Mouse (Mus musculus) kidney, postnatal 4 days (tissue): ENCODE measurements around the gene Macrod2.
A peak's percentile ranks its signal among the peaks of the same experiment; 100 is the strongest.

Experiments used
- DNase-seq, 2 experiments: peaks; one replicate each; pipeline ENCODE4 v3.0.0; 2021; ENCODE audit warnings: mixed read lengths in 2 of 2

Gene Macrod2

DNA sequence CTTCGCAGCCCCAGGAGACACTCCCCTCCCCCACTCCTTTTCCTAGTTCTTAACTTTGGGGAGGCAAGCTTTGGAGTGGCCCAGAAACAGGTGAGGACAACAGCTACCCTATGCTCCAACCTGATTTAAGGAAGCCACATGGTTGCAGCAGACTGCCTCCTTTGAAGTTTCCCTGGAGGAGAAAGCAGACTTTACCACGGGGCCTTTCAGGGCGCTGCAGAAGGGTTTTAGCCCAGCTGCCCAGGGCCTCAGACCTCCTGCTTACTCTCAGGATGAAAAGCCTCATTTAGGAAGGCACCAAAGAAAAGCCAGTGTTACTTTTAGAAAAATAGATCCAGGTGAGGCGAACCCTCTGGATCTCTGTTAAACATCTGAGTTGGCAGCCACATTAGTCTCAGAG lies 1333.9 kb downstream of the Macrod2 start:
- no peak for DNase-seq

DNA sequence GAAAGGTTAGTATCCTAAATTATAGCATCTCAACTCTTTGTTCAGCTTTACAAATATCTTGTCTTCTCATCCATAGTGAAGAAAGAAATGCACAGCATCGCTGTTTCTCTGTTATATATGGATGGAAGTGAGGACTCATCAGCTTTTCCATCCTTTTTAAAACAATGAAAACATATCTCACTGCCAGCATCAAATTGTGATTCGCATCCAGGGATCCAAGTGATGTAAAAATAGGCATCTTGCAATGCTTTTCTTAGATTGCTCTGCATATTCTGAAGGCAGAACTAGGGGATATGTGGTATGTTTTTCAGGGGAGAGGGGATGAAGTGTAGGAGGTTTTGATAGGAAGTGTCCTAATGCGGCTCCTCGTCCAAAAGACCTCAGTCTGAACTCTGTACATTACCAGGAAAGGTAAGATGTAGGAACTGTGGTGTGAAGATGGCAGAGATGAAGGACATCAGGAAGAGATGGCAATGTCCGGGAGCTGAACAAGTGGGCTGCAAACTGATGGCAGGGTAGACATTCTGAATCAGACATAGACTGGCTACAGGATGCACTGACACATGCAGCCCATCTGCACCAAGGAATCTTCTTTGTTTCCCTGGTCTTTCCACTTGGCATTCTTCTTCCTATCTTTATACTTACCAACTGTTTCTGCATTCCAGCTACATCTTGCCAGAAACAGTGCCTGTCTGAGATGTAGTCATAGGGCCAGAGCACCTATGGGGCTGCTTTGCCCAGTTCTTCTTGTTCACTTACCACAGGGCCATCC lies 1341.8 kb downstream of the Macrod2 start:
- no peak for DNase-seq

DNA sequence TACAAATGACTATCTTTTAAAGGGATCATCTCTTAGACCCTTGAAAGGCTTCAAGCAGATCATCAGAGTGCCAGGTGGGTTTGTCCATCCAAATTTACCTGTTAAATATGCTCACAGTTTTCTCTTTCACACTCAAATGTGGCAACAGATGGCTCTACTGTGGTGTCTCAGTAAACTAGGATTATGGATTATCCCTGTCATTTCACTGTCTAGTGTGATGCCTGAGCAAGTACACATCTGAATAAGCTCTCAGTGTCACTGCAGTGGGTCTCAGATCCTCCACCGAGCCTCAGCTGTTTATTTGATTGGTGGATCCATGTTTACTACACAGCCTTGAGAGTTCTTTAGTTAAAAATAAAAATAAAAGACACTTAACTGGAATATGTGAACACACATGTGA lies 1343.6 kb downstream of the Macrod2 start:
- no peak for DNase-seq

DNA sequence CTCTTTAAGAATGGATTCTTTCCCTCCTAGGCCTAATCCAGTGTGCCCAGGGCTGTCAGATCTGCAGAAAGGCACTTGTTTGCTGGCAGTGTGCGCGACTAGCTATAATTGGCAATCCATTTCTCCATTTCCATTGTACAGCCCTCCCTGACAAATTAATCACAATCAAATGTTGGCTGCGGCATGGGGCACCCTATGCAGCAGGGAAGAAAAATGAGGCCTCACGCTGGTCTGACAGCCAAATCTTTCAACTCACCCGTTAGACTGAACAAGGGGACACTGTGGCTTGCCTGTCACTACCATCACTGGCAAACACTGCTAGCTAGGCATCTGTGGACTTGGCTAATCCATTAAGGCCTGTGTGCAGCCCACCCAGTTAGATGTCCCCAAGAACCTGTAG lies 1345.2 kb downstream of the Macrod2 start:
- DNase-seq = no peak

DNA sequence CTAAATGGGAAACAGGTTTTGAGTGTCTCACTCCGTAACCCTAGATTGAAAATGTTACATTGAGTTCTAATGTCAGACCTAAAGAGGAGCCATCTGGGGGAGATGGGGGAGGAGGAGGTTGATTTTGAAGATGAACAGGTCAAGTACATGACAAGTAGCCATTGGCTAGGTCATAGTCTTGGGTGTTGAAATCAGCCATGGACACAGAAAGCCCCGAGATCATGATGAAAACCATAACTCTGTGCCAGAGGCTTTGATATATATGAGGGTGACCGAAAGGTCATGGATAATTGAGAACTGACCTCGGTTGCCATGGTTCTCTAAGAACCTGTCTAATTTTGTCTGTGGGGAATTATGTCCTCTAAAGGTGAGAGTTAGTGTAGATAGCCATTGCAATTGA lies 1405.1 kb downstream of the Macrod2 start:
- DNase-seq = no peak

DNA sequence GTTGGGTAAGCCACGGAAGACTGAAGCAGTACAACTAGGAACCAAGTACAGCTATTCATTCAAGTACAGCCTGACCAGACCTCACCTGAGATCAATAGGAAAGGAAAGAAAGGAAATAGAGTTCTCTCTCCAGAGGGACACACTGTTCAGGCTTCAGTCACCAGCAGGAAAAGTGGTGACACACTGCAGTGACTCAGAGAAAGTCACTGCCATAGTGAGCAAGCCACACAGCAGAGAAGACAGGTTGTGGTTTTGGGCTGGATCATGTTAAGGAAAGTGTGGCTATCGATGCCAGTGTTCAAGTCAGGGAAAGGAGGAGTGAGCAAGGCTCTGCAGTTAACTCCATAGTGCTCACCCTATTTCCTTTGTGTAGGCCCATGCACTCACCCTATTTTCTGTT lies 1405.8 kb downstream of the Macrod2 start:
- DNase-seq = no peak

DNA sequence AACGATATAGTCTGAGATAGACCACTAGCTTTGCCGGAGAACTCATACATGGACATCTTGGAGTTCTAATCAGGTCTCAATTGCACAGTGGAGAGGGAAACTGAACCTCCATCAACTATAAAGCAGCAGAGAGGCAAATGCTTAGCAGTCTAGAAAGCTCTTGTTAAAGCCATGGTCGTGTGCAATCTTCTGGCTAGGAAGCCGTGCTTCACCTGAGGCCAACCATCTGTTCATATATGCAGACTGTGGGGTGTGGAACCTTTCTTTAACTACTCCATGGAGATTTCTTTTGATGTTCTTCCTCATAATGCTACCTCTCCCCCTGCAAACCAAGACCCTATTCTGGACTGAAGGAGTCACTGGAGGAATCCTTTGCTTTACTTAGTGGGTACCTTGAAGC lies 1421.2 kb downstream of the Macrod2 start:
- DNase-seq = no peak

DNA sequence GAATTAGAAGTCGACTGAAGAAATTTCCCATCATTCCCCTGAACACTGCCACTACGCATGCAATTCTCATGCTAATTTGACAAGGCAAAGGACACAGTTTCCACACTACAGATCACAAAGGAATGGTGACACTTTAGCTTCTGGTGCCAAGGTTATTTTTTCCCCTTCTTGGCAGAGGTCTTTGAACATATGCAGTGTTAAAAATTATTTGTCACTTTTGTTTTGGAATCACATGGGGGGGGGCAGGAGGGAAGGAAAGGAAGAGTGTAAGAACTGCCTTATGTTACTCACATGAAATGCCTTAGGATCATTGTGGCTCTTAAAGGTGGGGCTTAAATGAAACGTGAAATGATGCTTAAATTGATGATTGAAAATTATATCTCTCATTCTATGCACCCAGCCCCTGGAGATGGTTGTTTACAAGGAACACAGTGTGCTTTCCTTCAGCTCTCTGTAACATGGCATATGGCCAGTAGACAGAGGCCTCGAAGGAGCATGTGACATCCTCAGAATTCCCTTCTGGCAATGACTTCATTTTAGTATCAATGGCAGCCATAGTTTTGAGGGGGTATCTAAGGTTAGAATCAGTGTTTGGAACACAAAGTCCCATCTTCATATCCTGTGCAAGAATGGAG lies 1422.6 kb downstream of the Macrod2 start:
- no peak for DNase-seq

DNA sequence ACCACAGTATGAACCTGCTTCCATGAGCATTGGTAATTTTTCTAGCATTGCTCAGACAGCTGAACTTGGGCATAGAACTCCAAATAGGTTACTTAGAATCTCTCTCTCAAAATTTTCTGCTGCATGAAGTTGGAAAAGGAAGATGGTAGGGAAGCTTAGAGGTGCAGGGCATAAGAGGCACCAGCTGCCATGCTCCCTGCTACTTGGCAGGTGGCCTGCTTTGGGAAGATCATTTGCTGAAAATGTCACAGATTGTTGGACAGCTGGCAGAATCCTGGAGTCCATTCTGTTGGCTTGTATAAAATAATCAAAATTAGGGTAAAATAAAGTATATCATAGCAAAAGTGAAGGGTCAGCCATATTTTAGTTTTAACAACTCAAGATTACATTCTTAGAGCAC lies 1425.7 kb downstream of the Macrod2 start:
- no peak for DNase-seq

DNA sequence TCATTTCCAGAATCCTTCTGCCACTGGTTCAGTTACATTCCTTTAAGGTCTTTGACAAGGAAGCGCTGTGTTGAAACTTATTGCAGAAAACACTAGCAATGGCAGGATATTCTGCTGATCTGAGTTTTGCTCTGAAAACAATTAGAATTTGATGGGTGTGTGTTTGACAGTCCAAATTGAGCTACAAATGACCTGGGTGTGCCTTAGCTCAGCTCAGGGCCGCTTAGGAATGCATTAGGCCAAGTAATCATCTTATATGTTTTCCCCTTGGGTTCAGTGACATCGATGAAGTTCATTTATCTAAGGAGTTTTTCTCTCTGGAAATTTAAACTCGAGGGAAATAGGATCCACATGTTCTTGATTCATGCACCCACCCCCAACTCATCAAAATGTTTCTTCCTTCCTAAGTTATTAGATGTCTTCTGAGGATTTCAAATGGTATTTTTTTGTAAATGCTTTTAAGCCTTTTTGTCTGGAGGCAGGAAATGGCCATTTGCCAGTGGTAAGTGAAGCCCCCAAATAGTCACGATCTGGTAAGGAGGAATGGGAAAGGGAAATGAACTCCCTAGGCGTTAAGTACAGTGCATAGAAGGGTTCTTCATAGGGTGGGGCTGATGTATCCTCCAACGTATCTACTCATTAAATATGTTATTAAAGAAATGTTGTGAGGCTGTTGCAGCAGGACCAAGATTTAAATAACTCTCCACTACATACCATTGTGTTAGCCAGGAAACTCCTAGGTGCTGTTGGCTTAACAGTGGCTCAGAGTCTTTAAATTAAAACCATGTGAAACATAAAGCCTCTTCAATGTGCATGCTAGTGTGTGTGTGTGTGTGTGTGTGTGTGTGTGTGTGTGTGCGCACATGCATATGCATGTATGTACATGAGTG lies 1430.7 kb downstream of the Macrod2 start:
- no peak for DNase-seq

DNA sequence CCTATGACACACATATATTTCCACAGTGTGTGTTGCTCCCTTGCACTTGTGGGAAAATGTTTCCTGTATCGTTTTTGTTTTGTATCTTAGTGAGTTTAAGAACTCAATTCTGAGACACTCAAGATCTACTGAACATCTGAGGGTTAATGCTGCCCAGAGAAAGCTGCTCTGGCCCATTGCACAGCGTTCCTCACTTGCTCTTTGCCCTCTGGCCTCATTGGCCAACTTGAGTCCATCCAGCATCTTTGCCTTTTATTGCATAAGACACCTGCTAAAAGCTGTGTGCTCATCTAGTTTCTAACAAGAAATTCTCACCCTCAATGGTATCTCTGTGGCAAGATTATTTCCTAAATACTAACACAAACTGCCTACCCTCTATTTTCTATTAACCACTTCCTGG lies 1435.4 kb downstream of the Macrod2 start:
- DNase-seq = no peak

DNA sequence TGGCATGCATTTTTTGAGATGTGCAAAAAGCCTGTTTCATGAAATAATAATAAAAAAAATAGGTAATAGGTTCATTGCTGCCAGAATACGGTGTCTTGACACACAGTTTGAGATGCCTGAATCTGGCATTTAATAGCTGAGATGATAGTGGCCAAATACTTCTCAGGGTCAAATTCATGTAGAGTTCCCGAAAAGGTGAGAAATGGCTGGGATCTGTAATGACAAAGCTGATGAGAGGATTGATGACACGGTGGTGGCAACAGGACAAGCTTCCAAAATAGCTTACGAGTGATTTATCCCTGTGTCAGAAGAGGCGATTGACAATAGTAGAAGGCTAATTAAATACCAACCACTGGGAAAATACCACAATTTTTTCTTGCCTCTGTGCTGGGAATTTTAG lies 1436.4 kb downstream of the Macrod2 start:
- no peak for DNase-seq

DNA sequence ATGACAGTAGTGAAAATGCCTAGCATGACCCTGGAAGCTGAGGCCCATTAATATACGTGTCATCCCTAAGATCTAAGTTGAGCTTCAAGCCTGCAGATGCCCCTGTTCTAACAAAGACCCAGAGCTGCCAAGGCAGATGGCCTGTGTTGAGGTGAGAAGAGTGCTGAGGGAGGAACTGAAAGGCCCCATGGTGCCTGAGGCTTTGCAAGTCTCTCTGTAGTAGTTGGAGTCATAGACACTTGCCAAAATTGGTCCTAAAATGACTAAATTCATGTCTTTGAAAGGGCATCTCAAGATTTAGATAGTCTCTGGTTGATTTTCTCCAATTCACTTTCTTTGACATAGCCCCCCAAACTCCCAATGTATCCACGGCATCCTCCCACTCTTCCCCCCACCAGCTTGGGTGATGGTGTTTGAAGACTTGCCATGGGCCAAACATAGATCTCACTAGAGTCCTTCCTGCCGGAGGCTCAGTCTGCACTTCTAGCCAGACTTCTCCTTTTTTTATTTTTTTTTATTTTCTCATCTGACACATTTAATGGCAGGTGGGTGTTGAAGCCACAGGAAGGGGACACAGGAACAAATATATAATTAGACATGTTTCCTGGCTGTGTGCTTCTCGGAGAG lies 1439.2 kb downstream of the Macrod2 start:
- DNase-seq = no peak

DNA sequence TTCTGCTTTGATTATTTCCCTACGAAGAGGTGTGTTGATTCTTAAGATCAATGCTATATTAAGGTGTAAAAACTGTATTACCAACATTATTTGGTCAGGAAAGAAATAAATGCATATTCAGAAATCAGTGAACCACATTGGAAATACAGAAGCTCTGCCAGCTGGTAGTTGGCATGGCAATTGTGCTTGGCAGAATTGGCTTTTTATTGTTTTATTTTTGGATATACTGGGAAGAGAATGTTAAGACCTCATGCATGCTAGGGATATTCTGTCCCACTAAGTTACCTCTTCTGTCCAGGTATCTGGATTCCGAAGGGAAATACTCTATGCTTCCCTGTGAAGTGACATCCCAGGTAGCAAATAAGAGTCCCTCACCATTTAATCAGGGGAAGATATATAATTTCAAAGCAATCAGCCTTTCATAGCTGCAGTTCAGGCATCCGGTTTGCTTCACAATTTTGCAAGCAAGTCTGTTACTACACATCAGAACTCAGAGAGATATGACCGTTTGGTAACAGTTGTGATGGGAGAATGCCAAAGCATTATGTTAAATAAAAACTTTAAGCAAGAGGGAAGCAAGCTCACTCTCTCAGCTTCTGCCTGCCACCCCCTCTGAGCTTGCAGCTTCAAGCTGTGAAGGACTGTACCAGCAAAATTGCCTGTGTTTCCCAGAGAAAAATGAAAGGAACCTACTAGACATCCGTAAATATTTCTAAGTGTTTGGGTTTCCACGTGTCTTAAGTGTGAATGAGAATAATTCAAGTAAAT lies 1449.5 kb downstream of the Macrod2 start:
- DNase-seq = no peak

DNA sequence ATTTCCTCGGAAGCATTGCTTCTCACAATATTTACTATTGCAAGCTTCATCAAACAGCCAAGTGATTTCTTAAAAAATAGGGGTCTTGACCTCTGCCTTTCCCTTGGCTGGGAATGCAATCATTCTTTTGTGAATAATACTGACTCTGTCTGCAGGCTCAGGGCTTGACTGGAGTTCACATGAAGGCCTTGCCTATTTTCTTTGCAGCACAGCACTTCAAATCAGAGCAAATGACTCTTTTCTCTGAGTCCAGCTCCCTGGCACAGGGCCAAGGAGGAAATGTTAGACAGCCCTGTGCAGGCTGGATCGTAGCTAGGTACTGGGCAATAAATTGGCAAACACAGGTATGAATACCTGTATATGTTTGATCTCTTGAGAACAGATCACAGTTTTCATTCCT lies 1464.1 kb downstream of the Macrod2 start:
- peak; percentile 50 to 60 for DNase-seq

DNA sequence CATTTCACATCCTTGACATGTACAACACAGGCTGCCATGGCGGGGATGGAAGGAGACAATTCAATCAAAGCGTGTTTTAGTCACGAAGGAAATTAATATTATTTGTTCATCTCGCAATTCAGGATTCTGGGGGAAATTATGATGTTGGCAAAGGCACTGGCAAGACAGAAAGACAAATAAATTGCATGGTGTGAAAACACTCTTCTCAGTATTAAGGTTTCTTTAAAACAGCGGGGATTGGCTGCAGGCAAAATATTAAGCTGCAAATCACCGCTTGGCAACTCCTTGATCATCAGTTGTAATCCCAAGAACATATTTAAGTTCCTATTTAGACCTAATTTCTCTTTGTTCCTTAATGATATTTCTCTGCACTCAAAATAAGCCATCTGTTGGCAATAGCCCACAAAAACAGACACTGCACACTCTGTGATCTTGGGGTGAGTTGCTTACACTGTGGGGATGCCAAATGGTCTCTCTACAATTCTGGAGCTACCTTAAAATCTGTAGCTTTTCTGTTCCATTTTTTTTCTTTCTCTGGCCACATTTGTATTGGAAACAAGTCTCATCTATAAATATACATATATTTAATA lies 1466.7 kb downstream of the Macrod2 start:
- no peak for DNase-seq

DNA sequence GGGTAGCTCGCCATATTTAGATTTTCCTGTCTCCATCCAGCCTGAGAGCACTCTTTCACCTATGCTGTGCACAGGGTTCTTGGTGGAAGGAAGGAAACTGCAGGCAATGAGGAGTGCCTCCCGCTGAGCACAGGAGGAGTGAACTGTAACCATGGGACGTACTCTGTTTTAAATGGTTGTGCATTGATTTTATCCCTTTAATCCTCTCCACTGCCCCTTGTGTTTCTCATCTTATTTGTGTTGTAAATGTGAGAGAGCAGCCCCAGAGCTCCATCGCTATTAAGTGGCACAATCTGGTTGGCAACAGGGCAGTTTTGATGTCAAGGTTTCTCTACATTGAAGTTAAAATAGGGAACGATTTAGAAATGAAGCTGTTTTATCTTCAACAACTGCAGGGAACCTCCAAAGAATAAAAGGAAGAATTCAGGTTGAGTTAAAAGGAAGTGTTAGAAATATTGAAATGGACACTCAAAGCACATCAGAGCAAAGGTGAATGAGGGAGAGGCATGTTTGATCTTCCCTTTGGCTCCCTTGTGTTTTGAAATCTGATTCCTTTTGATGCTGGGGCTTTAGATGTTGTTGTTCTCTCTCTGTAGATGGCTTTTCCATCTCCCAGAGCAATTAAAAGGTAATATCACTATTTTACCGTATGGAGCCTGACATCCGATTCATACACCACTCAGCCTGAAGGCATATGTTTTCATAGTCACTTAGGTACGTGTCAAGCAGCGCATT lies 1467.6 kb downstream of the Macrod2 start:
- no peak for DNase-seq

DNA sequence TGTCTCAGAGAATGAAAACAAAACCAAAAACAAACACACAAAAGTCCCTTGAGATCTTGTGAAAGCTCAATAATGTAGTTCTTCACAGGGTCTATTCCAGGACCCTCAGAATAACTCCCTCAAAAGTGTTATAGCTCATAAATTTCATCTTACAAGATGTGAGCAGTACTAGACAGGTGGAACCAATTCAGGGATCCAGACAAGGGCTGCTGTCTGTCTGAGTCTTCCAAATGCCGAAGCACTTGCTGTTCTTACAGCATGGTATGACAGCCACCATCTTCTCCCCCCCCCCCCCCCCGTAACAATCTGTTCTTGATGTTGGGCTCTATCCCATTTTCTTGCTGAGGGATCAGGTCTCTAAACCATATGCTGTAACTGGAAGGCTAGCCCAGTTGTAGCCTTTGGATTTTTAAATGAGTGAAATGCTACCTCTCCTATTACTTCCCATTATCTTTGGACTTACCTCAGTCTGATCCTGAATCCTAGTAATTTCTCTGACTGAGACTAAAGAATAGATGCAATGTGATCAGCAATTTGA lies 1468.6 kb downstream of the Macrod2 start:
- DNase-seq = no peak

DNA sequence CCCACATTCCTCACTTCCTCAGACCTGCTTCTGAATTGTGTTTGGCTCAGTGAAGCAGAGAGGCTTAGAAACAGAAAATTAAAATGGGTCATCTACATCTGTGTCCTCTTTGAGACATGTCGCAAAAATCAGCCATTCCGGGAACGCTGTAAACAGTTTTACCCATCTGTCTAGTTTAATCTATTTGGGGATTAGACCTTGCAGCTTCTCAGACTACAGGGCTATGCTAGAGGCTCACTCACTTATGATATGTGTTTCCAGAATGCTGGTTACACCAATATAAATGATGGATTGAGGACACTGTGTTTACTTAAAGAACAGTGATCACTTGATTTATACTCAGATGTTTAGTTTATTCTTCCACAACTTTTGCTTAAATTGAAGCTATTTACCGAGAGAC lies 1475.8 kb downstream of the Macrod2 start:
- no peak for DNase-seq

DNA sequence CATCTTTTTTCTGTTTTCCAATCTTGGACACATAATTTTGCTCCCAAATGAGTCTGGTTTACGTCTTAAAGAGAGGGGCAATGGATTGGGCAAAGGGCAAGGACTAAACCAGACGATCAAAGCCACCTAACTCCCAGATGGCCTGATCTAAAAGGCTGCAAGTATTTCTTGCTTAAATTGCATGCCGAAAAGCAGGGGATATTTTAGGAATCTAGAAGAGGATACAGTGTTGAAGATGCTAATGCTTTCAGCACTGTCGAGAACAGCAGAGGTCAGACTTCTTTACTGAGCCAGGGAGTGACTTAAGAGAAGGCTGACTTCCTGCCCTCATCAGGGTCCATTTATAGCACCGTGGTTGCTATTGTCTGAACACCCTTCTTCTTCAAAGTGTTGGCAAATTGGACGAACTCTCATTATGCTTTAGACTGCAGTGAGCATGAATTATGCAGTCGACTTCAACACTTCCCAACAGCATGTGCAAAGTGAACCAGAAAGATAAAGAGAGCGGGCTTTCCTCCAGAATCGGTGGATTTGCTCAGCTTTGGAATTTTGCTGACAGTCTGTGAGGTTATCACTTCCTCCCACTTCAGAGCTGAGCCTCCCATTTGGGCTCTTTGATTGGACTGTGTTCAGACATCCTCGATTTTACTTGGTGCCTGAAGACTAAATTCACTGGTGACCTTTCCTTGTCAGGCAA lies 1481.2 kb downstream of the Macrod2 start:
- no peak for DNase-seq
